Mouse (Mus musculus) kidney, postnatal 14 days (tissue): Measurements from ENCODE around the gene Olfr596.
"Not testable (repeated sequence)": the region's sequence is repeated elsewhere in the genome, so short reads cannot be mapped to it uniquely, and the experiment has no call there.

ENCODE experiments used
- DNase-seq: peaks from one replicate; pipeline ENCODE4 v3.0.0; 2022; ENCODE audit warnings: mixed read lengths

Gene Olfr596

GRCm38 (mm10) chr7:103305348-103305747, at the start of gene Olfr596:
TSS of gene Olfr596 (plus strand) at chr7:103305648.
- DNase-seq, result not testable (repeated sequence)

GRCm38 (mm10) chr7:103316015-103316414, 10.6 kb downstream of the Olfr596 start, which contains the start of gene Olfr597:
TSS of gene Olfr597 (plus strand) at chr7:103316315.
- not testable (repeated sequence) for DNase-seq

- no peak for DNase-seq
These were observed 17.8 kb downstream of the Olfr596 start, which contains the start of gene Olfr598 for GRCm38 (mm10) chr7:103323268-103323667. TSS of gene Olfr598 (plus strand) at chr7:103323568.

- no peak for DNase-seq
These were observed 30.2 kb downstream of the Olfr596 start, which contains the start of gene Olfr599 for GRCm38 (mm10) chr7:103335617-103336016. TSS of gene Olfr599 (plus strand) at chr7:103335917.

GRCm38 (mm10) chr7:103349569-103349968, 44.1 kb downstream of the Olfr596 start, which contains the start of gene Olfr600:
TSS of gene Olfr600 (minus strand) at chr7:103349669.
- DNase-seq, result no peak
